Mouse (Mus musculus) embryonic fibroblast, embryonic 13.5 days (primary cell): ENCODE measurements around the gene Pinlyp.

Experiments used
- CTCF ChIP-seq: IDR thresholded peaks from 2 replicates; pipeline ENCODE4 v1.5.1; 2011; ENCODE audit warnings: mild to moderate bottlenecking, control low read depth, low read length, moderate library complexity, borderline replicate concordance; ENCODE audit not compliant: insufficient read depth
- POLR2A ChIP-seq: IDR thresholded peaks from 2 replicates; pipeline ENCODE4 v1.6.1; 2011; ENCODE audit warnings: low read depth, mild to moderate bottlenecking, control low read depth, low read length, moderate library complexity

- TF ChIP-seq CTCF (no peak), POLR2A (no peak)
These were observed 26.5 kb upstream of the Pinlyp start for GRCm38 (mm10) chr7:24572455-24572854.
